Mouse (Mus musculus): Measurements from ENCODE around the gene Cyld. TPM values are rescaled to one million over a fixed set of nuclear protein-coding genes. Genes with fewer than 3 reads are reported as not detected.
"Not testable (repeated sequence)": the region's sequence is repeated elsewhere in the genome, so short reads cannot be mapped to it uniquely, and the experiment has no call there.

Gene Cyld
- polyA plus RNA-seq, 1 experiment from 2014 or later: 9.0 TPM

DNA sequence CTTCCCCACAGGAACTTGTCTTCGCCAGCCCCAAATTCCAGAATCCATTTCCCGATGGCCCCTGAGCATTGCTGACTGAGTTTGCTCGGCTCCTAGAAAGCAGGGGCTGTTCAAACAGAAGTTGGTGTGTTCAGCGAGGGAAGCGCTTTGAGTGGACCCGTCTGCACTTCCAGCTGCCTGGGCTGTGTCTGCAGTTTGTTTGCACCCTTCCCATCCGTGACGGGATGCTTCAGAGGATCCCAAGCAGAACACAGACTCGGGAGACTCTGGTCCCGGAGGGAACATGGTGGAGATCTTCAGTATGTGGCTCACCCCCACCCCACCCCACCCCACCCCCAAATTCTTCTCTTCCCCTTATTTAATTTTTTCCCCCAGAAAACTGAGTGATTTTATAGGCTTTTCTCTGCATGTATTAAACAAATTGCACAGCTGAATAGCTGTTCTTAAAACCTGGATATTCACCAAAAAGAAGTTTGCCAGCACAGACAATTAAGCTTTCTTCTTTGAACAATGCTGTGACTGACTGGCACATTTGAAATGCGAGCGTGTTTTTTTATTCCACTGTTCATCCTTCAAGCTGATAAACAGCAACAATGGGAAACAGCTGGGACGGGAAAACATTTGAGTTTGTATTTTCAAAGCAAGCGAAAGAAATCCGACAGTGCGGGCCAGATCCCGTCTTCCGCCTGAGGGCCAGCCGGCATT lies 77.9 kb downstream of the Cyld start:
- H3K4me1 ChIP-seq: peaks cover 20% of the 10 kb centered on the region
- H3K27ac ChIP-seq (replicated peaks): peak overlapping the region; percentile 43
- peaks cover 4% of the 10 kb centered on the region; the same call in 1 of the 2 replicates for H3K9me3 ChIP-seq (replicated peaks)
- WGBS: 56% methylated on average over 19 of the region's 19 CpGs
- H3K4me3 ChIP-seq: no peak overlapping the region
- no peaks in the 10 kb centered on the region; the same call in 1 of the 2 replicates for H3K27me3 ChIP-seq (ENCODE audit: low read depth, poor library complexity, severe bottlenecking)
- no peak for DNase-seq (ENCODE audit: low spot score)
- H3K36me3 ChIP-seq: no peaks in the 10 kb centered on the region

DNA sequence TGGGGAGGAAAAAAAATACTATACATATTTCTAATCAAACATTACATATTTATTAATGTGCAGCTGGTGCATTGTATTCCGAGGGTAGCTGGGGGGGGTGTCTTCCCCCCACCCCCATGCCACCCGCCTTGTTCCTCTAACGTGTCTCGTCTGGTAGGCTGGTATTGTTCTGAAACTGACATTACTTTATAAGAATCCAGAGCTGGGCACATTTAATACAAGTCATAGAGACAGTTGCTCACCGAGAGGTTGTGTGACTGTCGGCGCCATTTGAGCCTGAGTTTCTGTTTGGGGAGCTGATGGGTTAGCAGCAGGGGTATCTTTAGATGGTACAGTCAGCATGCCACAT lies 78.4 kb downstream of the Cyld start:
- no peak for DNase-seq (ENCODE audit: low spot score)
- H3K27ac ChIP-seq (replicated peaks): peak overlapping the region; percentile 43
- 84% methylated on average over 7 of the region's 7 CpGs for WGBS
- H3K27me3 ChIP-seq (ENCODE audit: low read depth, poor library complexity, severe bottlenecking): no peaks in the 10 kb centered on the region; the same call in 1 of the 2 replicates
- no peak overlapping the region for H3K4me3 ChIP-seq
- peaks cover under 1% of the 10 kb centered on the region; the same call in 1 of the 2 replicates for H3K9me3 ChIP-seq (replicated peaks)
- H3K36me3 ChIP-seq: no peaks in the 10 kb centered on the region
- H3K4me1 ChIP-seq: peaks cover 20% of the 10 kb centered on the region

DNA sequence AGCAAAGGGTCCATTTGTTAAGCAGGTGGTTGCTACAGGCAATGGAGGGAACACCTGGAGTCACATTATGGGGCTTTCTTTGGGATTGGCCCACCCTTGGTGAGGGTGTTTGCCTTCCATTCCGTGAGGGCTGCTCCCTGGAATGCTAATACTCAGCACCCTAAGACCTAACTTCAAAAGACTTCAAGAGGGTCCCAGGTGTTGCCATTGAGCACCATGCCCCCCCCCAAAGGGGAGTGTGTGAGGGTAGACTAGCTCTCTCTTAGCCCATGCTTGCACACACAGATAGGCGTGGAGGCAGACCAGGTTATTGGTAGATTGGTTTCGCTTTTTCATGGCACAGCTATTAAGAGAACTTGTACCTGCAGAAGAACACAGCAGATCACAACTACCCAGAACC lies 83.3 kb downstream of the Cyld start:
- DNase-seq (ENCODE audit: low spot score): no peak
- Histone ChIP-seq H3K4me1 (peaks cover 7% of the 10 kb centered on the region), H3K9me3 (replicated peaks) (no peaks in the 10 kb centered on the region), H3K27me3 (ENCODE audit: low read depth, poor library complexity, severe bottlenecking) (no peaks in the 10 kb centered on the region; the same call in 1 of the 2 replicates), H3K27ac (replicated peaks) (no peak overlapping the region), H3K4me3 (no peak overlapping the region), H3K36me3 (no peaks in the 10 kb centered on the region)
- 71% methylated on average over 3 of the region's 3 CpGs for WGBS

DNA sequence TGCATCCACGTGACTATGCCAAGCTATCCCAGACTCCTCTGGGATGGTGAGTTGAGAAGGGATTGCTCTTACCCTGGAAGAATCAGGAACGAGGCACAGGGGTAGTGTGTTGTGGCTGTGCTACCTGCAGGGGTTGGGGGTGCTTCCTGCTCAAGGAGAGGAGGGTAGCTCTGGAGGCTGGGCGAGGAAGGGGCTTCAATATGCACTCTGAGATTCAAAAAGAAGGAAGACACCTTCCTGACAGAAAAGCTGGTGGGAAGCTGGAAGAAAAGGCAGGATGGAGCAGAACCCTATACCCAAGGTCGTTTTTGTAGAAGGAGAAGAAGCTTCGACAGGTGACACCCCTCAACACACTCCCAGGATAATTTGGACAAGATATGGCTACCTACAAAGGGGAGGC lies 84.5 kb downstream of the Cyld start:
- Histone ChIP-seq H3K27me3 (ENCODE audit: low read depth, poor library complexity, severe bottlenecking) (no peaks in the 10 kb centered on the region; the same call in 1 of the 2 replicates), H3K9me3 (replicated peaks) (no peaks in the 10 kb centered on the region), H3K4me1 (no peaks in the 10 kb centered on the region), H3K36me3 (no peaks in the 10 kb centered on the region), H3K4me3 (no peak overlapping the region), H3K27ac (replicated peaks) (no peak overlapping the region)
- 83% methylated on average over 5 of the region's 5 CpGs for WGBS
- no peak for DNase-seq (ENCODE audit: low spot score)

DNA sequence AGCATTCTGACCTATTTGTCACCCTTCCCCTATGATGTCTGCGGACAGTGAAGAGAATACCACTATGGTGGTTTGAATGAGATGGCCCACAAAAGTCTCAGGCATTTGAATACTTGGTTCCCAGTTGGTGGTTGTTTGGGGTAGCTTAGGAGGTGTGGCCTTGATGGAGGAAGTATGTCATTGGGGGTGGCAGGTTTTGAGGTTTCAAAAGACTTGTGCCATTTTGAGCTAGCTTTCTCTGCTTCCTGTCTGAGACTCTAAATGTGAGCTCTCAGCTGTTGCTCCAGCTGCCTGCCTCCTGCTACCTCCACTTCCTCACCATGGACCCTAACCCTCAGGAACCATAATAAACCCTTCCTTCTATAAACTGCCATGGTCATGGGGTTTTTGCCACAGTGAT lies 86.9 kb downstream of the Cyld start:
- no peak for DNase-seq (ENCODE audit: low spot score)
- H3K9me3 ChIP-seq (replicated peaks): no peaks in the 10 kb centered on the region
- H3K27ac ChIP-seq (replicated peaks): no peak overlapping the region
- no peaks in the 10 kb centered on the region for H3K4me1 ChIP-seq
- 72% methylated on average over 1 of the region's 1 CpGs for WGBS
- H3K36me3 ChIP-seq: no peaks in the 10 kb centered on the region
- H3K27me3 ChIP-seq (ENCODE audit: low read depth, poor library complexity, severe bottlenecking): no peaks in the 10 kb centered on the region; the same call in 1 of the 2 replicates
- H3K4me3 ChIP-seq: no peak overlapping the region

DNA sequence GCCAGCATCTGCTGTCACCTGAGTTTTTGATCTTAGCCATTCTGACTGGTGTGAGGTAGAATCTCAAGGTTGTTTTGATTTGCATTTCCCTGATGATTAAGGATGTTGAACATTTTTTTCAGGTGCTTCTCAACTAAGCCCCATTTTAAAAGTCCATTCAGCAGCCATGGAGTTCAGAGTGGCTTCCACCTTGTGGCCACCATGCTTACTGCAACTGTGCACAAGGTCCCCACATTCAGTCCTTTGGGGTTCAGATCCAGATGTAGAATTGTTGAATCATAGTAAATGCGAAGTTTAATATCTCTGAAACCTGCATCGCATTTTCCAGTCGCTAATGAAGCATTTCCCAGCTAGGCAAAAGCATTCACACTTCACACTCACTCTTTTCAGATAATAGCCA lies 91.5 kb downstream of the Cyld start:
- not testable (repeated sequence) for H3K27me3 ChIP-seq (ENCODE audit: low read depth, poor library complexity, severe bottlenecking); H3K9me3 ChIP-seq (replicated peaks); H3K27ac ChIP-seq (replicated peaks); H3K4me3 ChIP-seq; H3K36me3 ChIP-seq; H3K4me1 ChIP-seq
- peak; percentile 9 for DNase-seq (ENCODE audit: low spot score)
- 79% methylated on average over 3 of the region's 3 CpGs for WGBS

DNA sequence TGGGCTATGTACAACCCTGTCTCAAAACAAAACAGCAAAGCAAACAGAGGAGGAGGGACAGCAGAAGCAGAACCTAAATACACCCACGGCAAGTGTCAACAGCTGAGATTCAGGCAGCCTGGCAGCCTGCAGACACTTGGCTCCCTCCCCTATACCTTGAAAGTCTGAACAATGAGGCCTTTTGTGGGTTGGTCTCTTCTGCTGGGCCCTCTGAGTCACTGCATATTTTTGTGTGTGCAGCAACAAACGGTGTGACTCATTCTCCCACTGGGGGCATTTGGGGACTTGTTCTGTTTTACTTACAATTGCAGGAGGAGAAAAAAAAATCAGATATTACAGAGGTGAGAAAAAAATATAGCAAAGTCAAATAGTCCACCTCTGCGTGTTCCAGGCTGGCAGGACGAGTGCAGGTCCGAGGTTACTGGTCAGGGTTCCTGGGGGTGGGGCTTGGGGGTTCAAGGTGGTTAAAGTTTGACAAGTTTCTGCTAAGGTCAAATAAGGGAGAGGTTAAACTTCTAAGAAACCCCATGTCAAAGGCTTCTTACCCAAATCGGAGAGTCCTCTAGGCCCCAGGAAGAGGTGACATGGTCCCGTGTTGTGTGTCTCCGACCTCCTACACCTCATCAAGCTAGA lies 96.0 kb downstream of the Cyld start:
- no peaks in the 10 kb centered on the region for H3K27me3 ChIP-seq (ENCODE audit: low read depth, poor library complexity, severe bottlenecking)
- no peak overlapping the region for H3K27ac ChIP-seq (replicated peaks)
- H3K9me3 ChIP-seq (replicated peaks): no peaks in the 10 kb centered on the region
- DNase-seq (ENCODE audit: low spot score): no peak
- WGBS: 86% methylated on average over 8 of the region's 8 CpGs
- no peak overlapping the region for H3K4me3 ChIP-seq
- H3K4me1 ChIP-seq: peaks cover 9% of the 10 kb centered on the region; the same call in 1 of the 2 replicates
- no peaks in the 10 kb centered on the region for H3K36me3 ChIP-seq

DNA sequence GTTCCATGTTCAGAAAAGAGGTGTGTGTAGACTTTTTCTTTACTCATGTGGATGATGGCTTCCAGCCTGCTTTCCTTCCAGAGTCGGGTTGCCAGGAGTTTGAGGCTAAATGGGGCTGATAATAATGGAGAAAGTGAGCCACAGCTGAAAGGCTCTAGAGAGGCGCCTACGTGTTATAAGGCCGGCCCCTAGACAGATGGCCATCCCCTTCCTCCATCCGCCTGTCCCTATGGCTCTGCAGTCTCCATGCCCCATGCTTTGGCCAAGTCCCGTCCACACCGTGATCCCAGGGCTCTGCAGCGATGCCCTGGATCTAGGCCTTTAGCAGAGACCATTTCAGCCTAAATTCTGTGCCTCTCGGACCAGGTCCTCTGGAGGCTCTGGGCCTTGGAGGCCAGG lies 96.5 kb downstream of the Cyld start:
- H3K27ac ChIP-seq (replicated peaks): no peak overlapping the region
- no peak for DNase-seq (ENCODE audit: low spot score)
- H3K9me3 ChIP-seq (replicated peaks): no peaks in the 10 kb centered on the region
- H3K4me1 ChIP-seq: peaks cover 9% of the 10 kb centered on the region; the same call in 1 of the 2 replicates
- no peaks in the 10 kb centered on the region for H3K36me3 ChIP-seq
- no peaks in the 10 kb centered on the region for H3K27me3 ChIP-seq (ENCODE audit: low read depth, poor library complexity, severe bottlenecking)
- no peak overlapping the region for H3K4me3 ChIP-seq
- WGBS: 86% methylated on average over 9 of the region's 9 CpGs

DNA sequence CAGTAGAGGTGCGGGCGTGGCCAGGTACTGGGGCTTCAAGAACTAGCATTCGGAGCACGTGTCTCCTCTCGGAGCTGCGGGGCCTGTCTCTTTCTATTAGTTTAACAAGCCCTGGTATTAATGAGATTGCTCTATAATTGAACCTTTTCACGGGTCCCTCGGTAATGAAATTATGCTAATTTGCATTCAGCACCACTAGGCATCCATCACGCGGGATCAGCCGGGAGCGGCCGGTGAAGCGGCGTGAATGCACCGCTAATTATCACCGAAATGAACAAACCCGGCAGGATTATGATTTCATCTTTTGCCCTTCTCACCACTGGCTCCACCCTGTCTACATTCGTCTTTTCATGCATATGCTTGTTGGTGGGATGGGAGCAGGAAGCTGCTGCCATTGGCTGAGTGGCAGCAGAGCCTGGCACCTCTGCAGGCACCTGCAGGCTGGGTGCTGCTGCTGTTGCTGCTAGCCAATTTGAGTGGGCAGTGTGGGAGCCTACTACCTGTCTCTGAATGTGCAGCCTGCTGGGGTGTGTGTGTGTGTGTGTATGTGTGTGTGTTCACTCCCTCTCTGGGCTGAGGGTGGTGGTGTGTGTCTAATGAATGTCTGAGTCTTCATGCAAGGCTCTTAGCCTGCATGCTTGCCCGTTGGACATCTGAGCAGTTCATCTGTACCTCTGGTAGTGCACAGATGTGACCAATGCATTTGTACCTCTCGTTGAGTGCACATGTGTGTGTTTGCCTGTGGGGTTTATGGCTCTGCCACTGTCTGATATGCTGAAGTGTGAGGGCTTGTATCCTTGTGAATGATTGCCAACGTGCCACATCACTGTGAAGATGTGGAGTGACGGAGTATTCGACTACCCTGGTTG lies 97.2 kb downstream of the Cyld start:
- H3K27ac ChIP-seq (replicated peaks): peak overlapping the region; percentile 9; the same call in 1 of the 2 replicates
- 90% methylated on average over 24 of the region's 24 CpGs for WGBS
- no peaks in the 10 kb centered on the region for H3K36me3 ChIP-seq
- peaks cover 9% of the 10 kb centered on the region; the same call in 1 of the 2 replicates for H3K4me1 ChIP-seq
- DNase-seq (ENCODE audit: low spot score): no peak
- no peaks in the 10 kb centered on the region for H3K27me3 ChIP-seq (ENCODE audit: low read depth, poor library complexity, severe bottlenecking)
- H3K9me3 ChIP-seq (replicated peaks): no peaks in the 10 kb centered on the region
- H3K4me3 ChIP-seq: no peak overlapping the region

DNA sequence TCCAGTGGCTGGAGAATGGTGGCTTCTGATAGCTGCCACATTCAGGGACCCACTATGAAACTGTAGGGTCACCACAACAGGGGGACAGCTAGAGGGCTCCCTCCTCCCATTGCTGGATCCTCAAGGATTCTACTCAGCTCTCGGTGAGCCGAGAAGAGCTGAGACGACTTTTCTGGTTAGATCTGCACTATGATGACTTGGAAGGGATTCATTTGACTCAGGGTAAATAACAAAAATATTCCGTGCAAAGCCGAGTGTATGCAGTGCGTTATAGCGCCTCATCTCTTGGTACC lies 97.7 kb downstream of the Cyld start:
- H3K27ac ChIP-seq (replicated peaks): no peak overlapping the region
- no peaks in the 10 kb centered on the region for H3K9me3 ChIP-seq (replicated peaks)
- H3K27me3 ChIP-seq (ENCODE audit: low read depth, poor library complexity, severe bottlenecking): no peaks in the 10 kb centered on the region
- no peak for DNase-seq (ENCODE audit: low spot score)
- H3K4me1 ChIP-seq: peaks cover 9% of the 10 kb centered on the region; the same call in 1 of the 2 replicates
- H3K4me3 ChIP-seq: no peak overlapping the region
- H3K36me3 ChIP-seq: no peaks in the 10 kb centered on the region
- 81% methylated on average over 7 of the region's 7 CpGs for WGBS

DNA sequence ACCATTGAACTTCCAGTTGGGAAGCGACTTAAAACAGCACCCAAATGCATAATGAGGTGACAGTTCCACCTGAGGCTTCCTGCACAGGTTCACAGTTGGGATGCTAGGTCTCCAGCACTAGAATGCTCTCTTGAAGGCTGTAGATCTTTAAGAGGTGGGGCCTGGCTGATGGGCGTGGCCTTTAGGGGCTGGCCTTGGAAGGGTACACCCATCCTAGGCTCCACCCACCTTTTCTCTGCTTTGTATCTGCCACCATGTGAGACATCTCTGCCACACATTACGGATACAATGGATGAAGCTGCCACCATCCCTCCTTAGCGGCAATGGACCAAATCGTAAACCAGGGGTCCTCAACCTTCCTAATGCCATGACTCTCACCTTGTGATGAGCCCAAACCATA lies 99.1 kb downstream of the Cyld start:
- H3K36me3 ChIP-seq: no peaks in the 10 kb centered on the region
- no peaks in the 10 kb centered on the region for H3K27me3 ChIP-seq (ENCODE audit: low read depth, poor library complexity, severe bottlenecking)
- H3K9me3 ChIP-seq (replicated peaks): no peaks in the 10 kb centered on the region
- H3K27ac ChIP-seq (replicated peaks): no peak overlapping the region
- H3K4me1 ChIP-seq: peaks cover 9% of the 10 kb centered on the region; the same call in 1 of the 2 replicates
- 84% methylated on average over 5 of the region's 5 CpGs for WGBS
- no peak overlapping the region for H3K4me3 ChIP-seq
- DNase-seq (ENCODE audit: low spot score): no peak

DNA sequence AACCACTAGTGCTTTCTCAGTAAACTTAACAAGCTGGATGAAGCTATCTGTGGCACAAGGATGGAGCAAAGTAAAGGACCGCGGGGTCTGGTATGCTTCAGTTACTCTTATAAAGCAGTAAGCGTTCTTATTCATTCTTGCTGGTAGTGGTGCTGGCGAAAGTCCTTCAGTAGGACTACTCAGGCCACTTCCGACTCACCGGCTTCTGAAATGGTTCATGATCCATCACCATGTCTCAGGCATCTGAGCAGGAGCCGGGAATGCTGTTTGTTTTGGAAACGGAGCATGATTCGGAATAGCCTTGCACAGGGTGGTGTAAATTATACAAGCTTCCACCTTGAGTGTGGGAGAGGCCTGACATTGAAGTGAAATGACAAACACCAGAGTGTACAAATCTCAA lies 99.8 kb downstream of the Cyld start:
- DNase-seq (ENCODE audit: low spot score): no peak
- H3K4me3 ChIP-seq: no peak overlapping the region
- H3K27me3 ChIP-seq (ENCODE audit: low read depth, poor library complexity, severe bottlenecking): no peaks in the 10 kb centered on the region
- peaks cover 9% of the 10 kb centered on the region; the same call in 1 of the 2 replicates for H3K4me1 ChIP-seq
- no peak overlapping the region for H3K27ac ChIP-seq (replicated peaks)
- WGBS: 92% methylated on average over 9 of the region's 9 CpGs
- H3K36me3 ChIP-seq: no peaks in the 10 kb centered on the region
- H3K9me3 ChIP-seq (replicated peaks): no peaks in the 10 kb centered on the region
